Mouse (Mus musculus): ENCODE measurements around the gene Ttyh2. TPM values are rescaled to one million over a fixed set of nuclear protein-coding genes. Genes with fewer than 3 reads are reported as not detected.
A peak's percentile ranks its signal among the peaks of the same experiment; 100 is the strongest.
"Not testable (repeated sequence)": the region's sequence is repeated elsewhere in the genome, so short reads cannot be mapped to it uniquely, and the experiment has no call there.

The Ttyh2 gene
- total and polyA plus RNA-seq, 3 experiments: 0.38 to 2.9 (median 0.74) TPM

- TF ChIP-seq POLR2AphosphoS5 (IDR thresholded peaks at IDR 0.05; ENCODE audit: insufficient replicate concordance, low read depth, low read length) (no peak), TAL1 (conservative IDR thresholded peaks at IDR 0.05; ENCODE audit: low read depth, low read length) (no peak), CTCF (IDR thresholded peaks at IDR 0.05; ENCODE audit: low read depth, low read length) (no peak), GATA1 (IDR thresholded peaks at IDR 0.05; ENCODE audit: borderline replicate concordance, low read length) (no peak), GATA2 (IDR thresholded peaks at IDR 0.05; ENCODE audit: borderline replicate concordance, low read depth, low read length) (no peak)
- ATAC-seq (ENCODE audit: extremely low read depth, insufficient number of reproducible peaks, low FRiP score, poor library complexity, severe bottlenecking) (no peak), DNase-seq (ENCODE audit: low spot score) (peak; percentile 22)
- Histone ChIP-seq H3K9me3 (replicated peaks) (no peaks in the 10 kb centered on the region), H3K36me3 (replicated peaks) (peaks cover 59% of the 10 kb centered on the region), H3K4me3 (ENCODE audit: low read depth, low read length) (peak overlapping the region; percentile 94), H3K4me1 (ENCODE audit: insufficient read depth, low read depth, low read length) (peaks cover 47% of the 10 kb centered on the region), H3K27me3 (ENCODE audit: insufficient read depth, low read length) (peaks cover 5% of the 10 kb centered on the region)
Measured at GRCm38 (mm10) chr11:114669651-114670168, 5.5 kb upstream of the Ttyh2 start.

GRCm38 (mm10) chr11:114671147-114671546, 4.1 kb upstream of the Ttyh2 start:
- ATAC-seq (ENCODE audit: extremely low read depth, insufficient number of reproducible peaks, low FRiP score, poor library complexity, severe bottlenecking): no peak
- H3K27me3 ChIP-seq (ENCODE audit: insufficient read depth, low read length): peaks cover 15% of the 10 kb centered on the region; the same call in 1 of the 2 replicates
- H3K4me3 ChIP-seq (ENCODE audit: low read depth, low read length): peak overlapping the region; percentile 94; the same call in 1 of the 2 replicates
- H3K9me3 ChIP-seq (replicated peaks): no peaks in the 10 kb centered on the region
- peaks cover 59% of the 10 kb centered on the region for H3K4me1 ChIP-seq (ENCODE audit: insufficient read depth, low read depth, low read length)
- peaks cover 59% of the 10 kb centered on the region for H3K36me3 ChIP-seq (replicated peaks)
- no peak for TF ChIP-seq GATA1 (IDR thresholded peaks at IDR 0.05; ENCODE audit: borderline replicate concordance, low read length)
- TF ChIP-seq CTCF (IDR thresholded peaks at IDR 0.05; ENCODE audit: low read depth, low read length): no peak
- no peak for TF ChIP-seq GATA2 (IDR thresholded peaks at IDR 0.05; ENCODE audit: borderline replicate concordance, low read depth, low read length)
- no peak for TF ChIP-seq POLR2AphosphoS5 (IDR thresholded peaks at IDR 0.05; ENCODE audit: insufficient replicate concordance, low read depth, low read length)
- TF ChIP-seq TAL1 (conservative IDR thresholded peaks at IDR 0.05; ENCODE audit: low read depth, low read length): no peak
- DNase-seq (ENCODE audit: low spot score): no peak

- DNase-seq (ENCODE audit: low spot score): peak; percentile 58
- ATAC-seq (ENCODE audit: extremely low read depth, insufficient number of reproducible peaks, low FRiP score, poor library complexity, severe bottlenecking): no peak
Measured at GRCm38 (mm10) chr11:114672794-114673718, 2.2 kb upstream of the Ttyh2 start.

GRCm38 (mm10) chr11:114673719-114674050, 1.5 kb upstream of the Ttyh2 start:
- Histone ChIP-seq H3K4me1 (ENCODE audit: insufficient read depth, low read depth, low read length) (peaks cover 63% of the 10 kb centered on the region), H3K27me3 (ENCODE audit: insufficient read depth, low read length) (peaks cover 23% of the 10 kb centered on the region; the same call in 1 of the 2 replicates), H3K9me3 (replicated peaks) (no peaks in the 10 kb centered on the region), H3K36me3 (replicated peaks) (peaks cover 59% of the 10 kb centered on the region), H3K4me3 (ENCODE audit: low read depth, low read length) (no peak overlapping the region; the same call in 1 of the 2 replicates)
- TF ChIP-seq TAL1 (conservative IDR thresholded peaks at IDR 0.05; ENCODE audit: low read depth, low read length) (no peak), CTCF (IDR thresholded peaks at IDR 0.05; ENCODE audit: low read depth, low read length) (no peak), GATA1 (IDR thresholded peaks at IDR 0.05; ENCODE audit: borderline replicate concordance, low read length) (no peak), GATA2 (IDR thresholded peaks at IDR 0.05; ENCODE audit: borderline replicate concordance, low read depth, low read length) (no peak), POLR2AphosphoS5 (IDR thresholded peaks at IDR 0.05; ENCODE audit: insufficient replicate concordance, low read depth, low read length) (no peak; the same call in 1 of the 2 replicates)
- no peak for ATAC-seq (ENCODE audit: extremely low read depth, insufficient number of reproducible peaks, low FRiP score, poor library complexity, severe bottlenecking)
- no peak for DNase-seq (ENCODE audit: low spot score)

More at GRCm38 (mm10) chr11:114672794-114673718, 2.2 kb upstream of the Ttyh2 start:
- Histone ChIP-seq H3K27me3 (ENCODE audit: insufficient read depth, low read length) (peaks cover 23% of the 10 kb centered on the region; the same call in 1 of the 2 replicates), H3K9me3 (replicated peaks) (no peaks in the 10 kb centered on the region), H3K36me3 (replicated peaks) (peaks cover 59% of the 10 kb centered on the region), H3K4me3 (ENCODE audit: low read depth, low read length) (peak overlapping the region; percentile 14; the same call in 1 of the 2 replicates), H3K4me1 (ENCODE audit: insufficient read depth, low read depth, low read length) (peaks cover 64% of the 10 kb centered on the region)
- no peak for TF ChIP-seq GATA2 (IDR thresholded peaks at IDR 0.05; ENCODE audit: borderline replicate concordance, low read depth, low read length)
- peak; percentile 73 for TF ChIP-seq POLR2AphosphoS5 (IDR thresholded peaks at IDR 0.05; ENCODE audit: insufficient replicate concordance, low read depth, low read length)
- no peak for TF ChIP-seq GATA1 (IDR thresholded peaks at IDR 0.05; ENCODE audit: borderline replicate concordance, low read length)
- TF ChIP-seq CTCF (IDR thresholded peaks at IDR 0.05; ENCODE audit: low read depth, low read length): peak; percentile 67; the same call in 1 of the 2 replicates

DNA sequence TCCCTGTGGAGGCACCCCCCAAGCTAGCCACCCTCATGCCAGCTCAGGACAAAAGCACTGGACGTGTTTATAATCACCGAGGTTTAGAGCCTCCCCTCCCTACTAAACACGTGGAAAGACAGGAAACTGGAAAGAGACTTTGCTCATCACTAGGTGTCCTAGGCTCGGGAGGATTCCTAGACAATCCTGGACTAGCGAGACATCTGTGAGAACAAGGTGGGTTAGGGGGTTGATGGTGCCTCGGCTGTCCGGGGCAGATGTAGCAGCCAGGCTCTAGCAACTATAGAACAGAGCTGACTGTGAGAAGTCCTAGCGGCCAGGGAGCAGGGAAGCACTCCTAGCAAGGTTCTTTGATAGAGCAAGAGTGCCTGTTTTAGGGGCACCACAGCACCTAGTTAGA, 1.1 kb upstream of the Ttyh2 start:
- no peak for TF ChIP-seq POLR2AphosphoS5 (IDR thresholded peaks at IDR 0.05; ENCODE audit: insufficient replicate concordance, low read depth, low read length)
- no peak for TF ChIP-seq TAL1 (conservative IDR thresholded peaks at IDR 0.05; ENCODE audit: low read depth, low read length)
- ATAC-seq (ENCODE audit: extremely low read depth, insufficient number of reproducible peaks, low FRiP score, poor library complexity, severe bottlenecking) (no peak), DNase-seq (ENCODE audit: low spot score) (no peak)
- Histone ChIP-seq H3K36me3 (replicated peaks) (peaks cover 54% of the 10 kb centered on the region), H3K4me3 (ENCODE audit: low read depth, low read length) (no peak overlapping the region), H3K27me3 (ENCODE audit: insufficient read depth, low read length) (peaks cover 23% of the 10 kb centered on the region; the same call in 1 of the 2 replicates), H3K4me1 (ENCODE audit: insufficient read depth, low read depth, low read length) (peaks cover 63% of the 10 kb centered on the region), H3K9me3 (replicated peaks) (no peaks in the 10 kb centered on the region)

- H3K36me3 ChIP-seq (replicated peaks): peaks cover 48% of the 10 kb centered on the region
- H3K27me3 ChIP-seq (ENCODE audit: insufficient read depth, low read length): peaks cover 25% of the 10 kb centered on the region; the same call in 1 of the 2 replicates
- H3K4me1 ChIP-seq (ENCODE audit: insufficient read depth, low read depth, low read length): peaks cover 63% of the 10 kb centered on the region
- DNase-seq (ENCODE audit: low spot score); ATAC-seq (ENCODE audit: extremely low read depth, insufficient number of reproducible peaks, low FRiP score, poor library complexity, severe bottlenecking); H3K9me3 ChIP-seq (replicated peaks); H3K4me3 ChIP-seq (ENCODE audit: low read depth, low read length): not testable (repeated sequence)
Measured at GRCm38 (mm10) chr11:114674796-114675195, 435 bp upstream of the Ttyh2 start.
